Mouse (Mus musculus): ENCODE results near the gene Srgap3.

The Srgap3 gene

GRCm38 (mm10) chr6:112912552-112912951 is 34.5 kb downstream of the Srgap3 start:
- no peak for DNase-seq (ENCODE audit: low read depth)

DNA sequence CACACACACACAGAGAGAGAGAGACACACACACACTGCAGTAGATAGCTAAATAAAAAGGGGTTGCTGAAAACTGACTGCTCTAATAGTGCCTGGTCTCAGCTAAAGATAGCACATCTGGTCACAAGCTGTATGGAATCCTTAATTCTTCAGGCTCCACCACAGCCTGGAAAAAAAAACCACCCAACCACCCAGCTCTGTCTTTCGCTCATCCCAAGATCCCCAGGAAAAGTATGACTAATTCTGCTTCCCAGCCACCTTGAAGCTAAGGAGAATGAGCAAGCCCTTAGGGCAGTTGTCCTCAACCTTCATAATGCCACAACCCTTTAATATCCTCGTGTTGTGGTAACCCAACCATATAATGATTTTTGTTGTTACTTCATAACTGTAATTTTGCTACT is 37.4 kb downstream of the Srgap3 start:
- no peak for DNase-seq (ENCODE audit: low read depth)

- no peak for DNase-seq (ENCODE audit: low read depth)
Measured at GRCm38 (mm10) chr6:112907887-112908584, 39.0 kb downstream of the Srgap3 start.

DNA sequence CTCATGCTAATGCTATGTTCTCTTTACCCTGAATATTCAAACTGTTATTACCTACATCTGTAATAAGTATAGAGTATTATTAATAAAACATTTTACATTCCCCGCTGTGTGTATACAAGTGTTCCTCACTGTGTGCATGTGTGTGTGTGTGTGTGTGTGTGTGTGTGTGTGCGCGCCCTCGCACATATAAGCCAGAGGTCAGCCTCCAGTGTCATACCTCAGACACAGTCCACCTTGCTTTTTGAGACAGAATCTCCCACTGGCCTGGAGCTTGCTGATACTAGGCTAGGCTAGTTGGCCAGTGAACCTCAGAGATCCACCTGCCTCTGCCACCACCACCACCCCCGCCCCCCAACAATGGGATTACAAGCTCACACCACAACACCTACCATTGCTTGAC is 43.3 kb downstream of the Srgap3 start:
- DNase-seq (ENCODE audit: low read depth) = no peak

GRCm38 (mm10) chr6:112903226-112903625 is 43.8 kb downstream of the Srgap3 start:
- DNase-seq (ENCODE audit: low read depth) = no peak

DNA sequence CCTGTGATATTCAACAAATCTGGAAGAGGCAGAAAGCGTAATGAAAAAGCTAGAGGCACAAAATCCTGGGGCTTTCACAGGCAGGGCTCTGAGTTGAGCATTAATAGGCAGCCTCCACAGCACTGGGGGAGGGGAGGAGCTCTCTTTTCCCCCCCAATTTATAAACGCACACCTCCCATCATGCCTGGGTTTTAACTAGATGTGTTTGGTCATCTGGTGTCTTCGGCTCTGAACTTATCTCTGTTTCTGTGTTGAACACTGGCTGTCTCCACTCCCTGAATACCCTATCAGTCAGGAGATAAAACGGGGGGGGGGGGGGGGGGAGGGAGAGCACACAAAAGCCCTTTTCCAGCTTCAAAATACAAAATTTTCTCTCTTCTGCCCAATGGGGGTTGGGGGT is 44.3 kb downstream of the Srgap3 start:
- DNase-seq (ENCODE audit: low read depth) = no peak

GRCm38 (mm10) chr6:112900306-112900705 is 46.8 kb downstream of the Srgap3 start:
- no peak for DNase-seq (ENCODE audit: low read depth)

GRCm38 (mm10) chr6:112899711-112900110 is 47.4 kb downstream of the Srgap3 start:
- DNase-seq (ENCODE audit: low read depth) = no peak

DNA sequence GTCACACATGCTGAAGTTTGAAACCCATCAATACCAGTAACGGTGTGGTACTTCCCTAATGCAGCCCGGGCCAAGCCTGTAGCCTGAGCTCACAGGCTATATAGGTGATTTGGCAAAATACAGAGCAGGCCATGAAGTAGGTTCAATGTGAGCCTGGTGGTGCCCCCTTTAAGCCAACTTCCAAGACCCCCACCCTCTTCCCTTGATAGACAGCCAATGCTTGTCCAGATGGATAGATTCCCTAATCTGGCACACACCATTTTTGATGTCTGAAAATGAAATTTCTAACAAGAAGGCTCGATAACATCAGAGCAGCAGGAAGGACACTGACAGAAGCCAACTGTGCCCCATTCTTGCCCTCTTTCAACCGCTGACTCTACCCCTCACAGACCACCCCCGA is 47.8 kb downstream of the Srgap3 start:
- no peak for DNase-seq (ENCODE audit: low read depth)

GRCm38 (mm10) chr6:112898435-112898834 is 48.6 kb downstream of the Srgap3 start:
- DNase-seq (ENCODE audit: low read depth) = no peak

DNA sequence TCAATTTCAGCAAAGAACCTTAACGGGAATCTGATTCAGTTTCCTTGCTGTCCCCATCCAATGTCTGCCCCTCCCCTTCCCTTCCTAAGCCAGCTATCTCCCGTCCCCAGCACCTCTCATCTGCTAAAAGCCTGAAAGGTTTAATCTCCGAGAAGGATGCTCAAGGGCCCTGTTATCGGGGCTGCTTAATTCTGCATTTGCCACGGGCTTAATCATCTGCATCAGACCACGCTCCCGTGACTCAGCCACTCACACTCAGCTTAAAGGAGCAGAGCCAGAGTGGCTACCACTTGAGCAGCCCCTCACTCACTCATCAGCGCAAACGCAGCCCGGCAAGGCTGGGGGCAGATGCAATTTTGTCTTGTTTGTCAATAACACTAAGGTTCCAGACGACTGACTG is 50.7 kb downstream of the Srgap3 start:
- DNase-seq (ENCODE audit: low read depth) = no peak

DNA sequence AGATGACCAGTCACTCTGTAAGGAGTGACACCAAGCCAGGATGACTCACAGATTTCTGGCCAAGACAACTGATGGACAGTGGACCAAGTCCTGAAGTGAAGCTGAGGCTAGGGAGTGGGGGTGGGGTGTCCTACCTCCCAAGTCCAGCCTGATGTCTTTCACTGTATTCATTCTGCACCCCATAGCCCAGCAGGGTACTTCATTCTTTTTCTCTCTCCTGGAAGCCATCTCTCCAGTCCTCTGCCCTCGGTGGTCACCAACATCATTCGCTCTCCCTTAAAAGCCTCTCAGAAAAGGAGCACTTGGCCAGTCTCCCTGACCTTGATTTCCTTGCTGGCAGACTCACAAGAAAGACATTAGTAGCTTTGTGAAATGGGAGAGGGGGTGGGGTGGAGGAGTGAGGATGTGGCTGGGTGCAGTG is 56.7 kb downstream of the Srgap3 start:
- no peak for DNase-seq (ENCODE audit: low read depth)

- no peak for DNase-seq (ENCODE audit: low read depth)
Measured at GRCm38 (mm10) chr6:112883588-112884135, 63.4 kb downstream of the Srgap3 start.

- DNase-seq (ENCODE audit: low read depth) = no peak
Measured at GRCm38 (mm10) chr6:112880048-112880534, 67.0 kb downstream of the Srgap3 start.

DNA sequence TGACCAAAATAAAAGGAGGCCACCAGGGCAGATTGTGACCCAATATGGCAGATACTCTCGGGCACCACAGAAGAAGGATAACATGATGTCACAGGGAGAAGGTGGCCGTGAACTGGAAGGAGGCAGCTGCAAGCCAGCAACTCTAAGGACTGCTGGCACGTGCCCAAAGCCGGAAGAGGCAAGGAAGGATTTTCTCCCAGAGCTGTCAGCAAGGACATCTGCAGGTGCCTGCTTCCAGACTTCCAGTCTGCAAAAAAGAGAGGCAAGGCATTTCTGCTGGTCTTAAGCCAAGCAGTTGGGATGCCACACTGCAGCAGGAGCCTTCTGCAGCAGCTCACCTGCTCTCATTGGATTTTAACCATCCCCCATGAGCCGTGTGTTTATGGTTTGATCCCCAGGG is 67.9 kb downstream of the Srgap3 start:
- no peak for DNase-seq (ENCODE audit: low read depth)

- no peak for DNase-seq (ENCODE audit: low read depth)
Measured at GRCm38 (mm10) chr6:112873089-112873835, 73.8 kb downstream of the Srgap3 start.

DNA sequence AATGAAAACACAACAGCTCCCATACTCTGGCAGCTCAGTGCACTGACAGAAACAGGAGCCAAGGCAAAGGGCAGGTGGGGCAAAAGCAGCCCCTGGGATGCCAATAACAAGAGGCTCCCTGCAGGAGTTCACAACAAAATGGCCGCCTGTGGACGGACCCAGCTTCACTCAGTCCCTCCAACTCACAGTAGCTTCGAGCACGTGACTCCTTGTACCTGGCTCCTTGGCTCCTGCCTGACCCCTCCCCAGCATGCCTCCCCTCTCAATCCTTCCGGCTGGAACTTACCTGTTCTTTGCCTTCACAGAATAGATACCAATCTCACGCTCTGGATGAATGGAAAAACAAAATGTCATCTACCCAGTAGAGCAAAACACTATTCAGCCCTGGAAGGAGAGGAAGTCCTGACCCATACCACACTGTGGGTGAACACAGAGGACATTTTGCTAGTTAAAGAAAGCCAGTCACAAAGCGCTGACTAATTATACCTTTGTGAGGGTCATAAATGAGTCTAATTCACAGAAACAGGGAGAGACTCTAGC is 75.8 kb downstream of the Srgap3 start:
- DNase-seq (ENCODE audit: low read depth) = no peak

DNA sequence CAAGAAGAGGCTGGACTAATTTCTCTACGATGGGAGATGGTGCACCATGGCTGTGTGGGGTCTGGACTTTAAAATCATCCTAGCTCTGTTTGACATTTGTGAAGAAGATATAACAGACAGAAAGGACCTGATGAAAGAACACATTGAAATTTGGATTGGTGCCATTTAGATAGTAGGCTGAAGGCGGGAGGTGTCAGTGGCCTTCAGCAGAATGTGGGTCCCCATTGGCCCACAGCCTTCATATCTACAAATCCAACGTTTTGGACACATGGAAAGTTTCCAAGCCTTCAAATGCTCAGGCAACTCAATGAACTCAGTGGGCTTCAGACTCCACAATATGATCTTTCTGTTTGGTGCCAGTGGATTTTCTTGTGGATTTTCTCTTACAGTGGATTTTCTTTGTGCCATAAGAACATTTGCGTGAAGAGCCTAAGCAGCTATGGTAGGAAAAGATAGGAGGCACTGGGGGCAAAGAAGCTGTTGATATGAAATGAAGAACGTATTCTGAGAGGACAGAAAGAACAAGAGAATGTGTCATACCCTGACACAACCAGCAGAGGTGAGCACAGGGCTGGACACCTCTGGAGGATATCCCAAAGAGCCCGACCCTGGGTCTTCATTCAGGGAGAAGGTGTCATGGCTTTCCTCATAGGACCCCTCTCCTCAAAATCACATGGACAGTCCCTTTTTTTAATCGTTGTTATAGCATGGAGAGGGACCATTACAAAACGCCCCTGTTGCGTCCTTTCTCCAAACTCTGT is 78.7 kb downstream of the Srgap3 start:
- no peak for DNase-seq (ENCODE audit: low read depth)

- DNase-seq (ENCODE audit: low read depth) = no peak
Measured at GRCm38 (mm10) chr6:112866096-112866495, 81.0 kb downstream of the Srgap3 start.

DNA sequence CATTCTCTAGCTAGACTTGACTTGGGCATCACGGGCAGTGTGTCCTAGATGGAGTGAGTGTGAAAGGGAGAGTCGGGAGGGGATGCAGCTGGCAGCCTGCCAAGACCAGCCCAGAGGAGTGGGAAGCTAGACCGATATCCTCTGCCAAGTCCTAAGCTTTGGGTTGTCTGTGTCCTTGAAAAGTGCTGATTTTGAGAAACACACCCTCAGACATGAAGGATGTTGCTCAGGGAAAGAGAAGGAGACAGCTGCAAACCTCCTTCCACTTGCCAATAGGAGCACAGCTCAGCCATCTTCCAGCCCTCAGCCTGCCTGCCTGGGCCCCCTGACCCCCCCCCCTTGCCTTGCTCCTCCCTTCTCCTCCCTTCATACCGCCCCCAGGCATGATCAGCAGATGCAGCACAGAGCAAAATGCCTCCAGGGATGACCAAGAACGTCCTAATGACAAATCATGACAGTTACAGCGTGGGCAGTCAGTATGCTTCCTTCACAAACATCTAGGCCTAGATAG is 82.0 kb downstream of the Srgap3 start:
- DNase-seq (ENCODE audit: low read depth) = no peak

GRCm38 (mm10) chr6:112862465-112862864 is 84.6 kb downstream of the Srgap3 start:
- no peak for DNase-seq (ENCODE audit: low read depth)

Data from c-Kit-positive CD71-positive TER-119-negative erythroid progenitor cells, embryonic 14.5 days (primary cell).